Mouse (Mus musculus): ENCODE results near the gene Prkag1. TPM values are rescaled to one million over a fixed set of nuclear protein-coding genes. Genes with fewer than 3 reads are reported as not detected.

The Prkag1 gene
- polyA plus RNA-seq, 1 experiment = 132 TPM

DNA sequence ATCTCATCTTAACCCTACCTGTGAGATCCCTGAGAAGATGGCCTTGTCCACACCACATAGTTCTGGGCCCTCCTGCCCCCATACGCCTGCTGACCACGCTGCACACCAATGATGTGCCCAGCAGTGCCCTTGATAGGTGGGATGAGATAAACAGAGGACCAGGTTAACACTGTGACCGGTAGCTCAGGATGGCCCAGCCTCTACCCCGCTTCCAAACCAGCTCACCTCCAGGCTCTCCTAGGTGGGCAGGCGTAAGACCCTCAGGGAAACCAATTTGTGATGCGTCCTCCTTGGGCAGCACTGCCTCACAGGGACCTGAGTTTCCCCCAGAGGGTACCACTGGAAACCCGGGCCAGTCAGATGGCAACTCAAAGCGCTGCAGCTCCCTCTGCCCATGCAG lies 34.5 kb upstream of the Prkag1 start:
- Histone ChIP-seq H3K36me3 (ENCODE audit: control insufficient read depth, insufficient read depth) (peaks cover 73% of the 10 kb centered on the region), H3K27me3 (ENCODE audit: control insufficient read depth, insufficient read depth, insufficient read length) (no peaks in the 10 kb centered on the region), H3K4me3 (ENCODE audit: insufficient read depth, poor library complexity, severe bottlenecking) (no peak overlapping the region), H3ac (ENCODE audit: control insufficient read depth, insufficient read length, low read depth) (no peak overlapping the region), H3K79me3 (ENCODE audit: low read depth) (peaks cover 57% of the 10 kb centered on the region), H3K79me2 (ENCODE audit: control insufficient read depth, insufficient read depth) (peaks cover 63% of the 10 kb centered on the region)
- TF ChIP-seq USF1 (IDR thresholded peaks at IDR 0.05; ENCODE audit: low read depth) = no peak
- no peak for TF ChIP-seq MAX (IDR thresholded peaks at IDR 0.05)
- no peak for TF ChIP-seq CEBPB (IDR thresholded peaks at IDR 0.05; ENCODE audit: low read depth)

DNA sequence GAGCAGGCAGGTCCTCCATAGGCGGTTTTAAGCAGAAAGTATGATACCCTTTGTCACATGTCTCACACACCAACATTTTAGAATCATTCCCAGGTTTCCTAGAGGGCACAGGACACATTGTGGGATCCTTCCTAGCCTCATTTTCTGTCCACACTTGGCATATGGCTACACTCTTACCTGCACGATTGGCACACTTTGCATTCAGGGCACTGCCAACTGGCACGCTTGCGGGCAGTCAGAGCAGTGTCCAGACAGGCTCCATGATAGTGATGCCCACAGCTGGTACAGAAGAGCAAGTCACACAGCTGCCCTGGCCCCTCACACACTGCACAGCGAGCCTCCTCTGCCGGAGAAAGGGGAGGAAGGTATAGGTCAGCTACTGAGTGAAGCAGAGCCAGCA lies 33.6 kb upstream of the Prkag1 start:
- peaks cover 82% of the 10 kb centered on the region for H3K36me3 ChIP-seq (ENCODE audit: control insufficient read depth, insufficient read depth)
- peaks cover 48% of the 10 kb centered on the region for H3K79me3 ChIP-seq (ENCODE audit: low read depth)
- peaks cover 54% of the 10 kb centered on the region for H3K79me2 ChIP-seq (ENCODE audit: control insufficient read depth, insufficient read depth)
- no peak overlapping the region for H3ac ChIP-seq (ENCODE audit: control insufficient read depth, insufficient read length, low read depth)
- H3K27me3 ChIP-seq (ENCODE audit: control insufficient read depth, insufficient read depth, insufficient read length) = no peaks in the 10 kb centered on the region
- no peak for TF ChIP-seq MYOG (IDR thresholded peaks at IDR 0.05; ENCODE audit: control insufficient read depth, extremely low read depth, insufficient read length)
- TF ChIP-seq CTCF (IDR thresholded peaks at IDR 0.05; ENCODE audit: control insufficient read depth, insufficient read depth, insufficient read length) = no peak
- TF ChIP-seq MYOD1 (IDR thresholded peaks at IDR 0.05; ENCODE audit: control insufficient read depth, insufficient read length, low read depth) = no peak
- no peak for TF ChIP-seq CEBPB (IDR thresholded peaks at IDR 0.05; ENCODE audit: low read depth)
- no peak for TF ChIP-seq USF1 (IDR thresholded peaks at IDR 0.05; ENCODE audit: low read depth)
- no peak for TF ChIP-seq MAX (IDR thresholded peaks at IDR 0.05)
- no peak for TF ChIP-seq FOSL1 (IDR thresholded peaks at IDR 0.05; ENCODE audit: insufficient read depth, low read length, poor library complexity, severe bottlenecking)
- H3K4me3 ChIP-seq (ENCODE audit: insufficient read depth, poor library complexity, severe bottlenecking) = no peak overlapping the region

DNA sequence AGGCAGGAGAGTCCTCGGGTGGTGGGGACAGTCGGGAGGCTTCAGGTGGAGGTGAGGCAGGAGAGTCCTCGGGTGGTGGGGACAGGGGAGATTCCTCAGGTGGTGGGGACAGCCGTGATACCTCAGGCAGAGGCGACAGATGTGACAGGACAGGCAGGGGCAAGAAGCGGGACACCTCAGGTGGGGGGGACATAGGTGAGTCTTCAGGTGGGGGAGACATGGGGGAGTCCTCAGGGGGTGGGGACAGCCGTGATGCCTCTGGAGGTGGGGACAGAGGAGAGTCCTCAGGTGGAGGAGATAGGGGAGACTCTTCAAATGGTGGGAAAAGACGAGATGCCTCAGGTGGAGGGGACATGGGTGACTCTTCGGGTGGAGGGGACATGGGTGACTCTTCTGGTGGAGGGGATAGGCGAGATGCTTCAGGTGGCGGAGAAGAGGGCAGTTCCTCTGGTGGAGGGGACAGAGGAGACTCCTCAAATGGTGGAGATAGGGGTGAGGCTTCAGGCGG lies 32.2 kb upstream of the Prkag1 start:
- TF ChIP-seq MYOD1 (IDR thresholded peaks at IDR 0.05; ENCODE audit: control insufficient read depth, insufficient read length, low read depth) (no peak), MAX (IDR thresholded peaks at IDR 0.05) (no peak), CEBPB (IDR thresholded peaks at IDR 0.05; ENCODE audit: low read depth) (no peak), USF1 (IDR thresholded peaks at IDR 0.05; ENCODE audit: low read depth) (no peak), CTCF (IDR thresholded peaks at IDR 0.05; ENCODE audit: control insufficient read depth, insufficient read depth, insufficient read length) (no peak), MYOG (IDR thresholded peaks at IDR 0.05; ENCODE audit: control insufficient read depth, extremely low read depth, insufficient read length) (no peak), FOSL1 (IDR thresholded peaks at IDR 0.05; ENCODE audit: insufficient read depth, low read length, poor library complexity, severe bottlenecking) (no peak)
- no peaks in the 10 kb centered on the region for H3K27me3 ChIP-seq (ENCODE audit: control insufficient read depth, insufficient read depth, insufficient read length)
- peaks cover 40% of the 10 kb centered on the region for H3K79me2 ChIP-seq (ENCODE audit: control insufficient read depth, insufficient read depth)
- no peak overlapping the region for H3ac ChIP-seq (ENCODE audit: control insufficient read depth, insufficient read length, low read depth)
- H3K4me3 ChIP-seq (ENCODE audit: insufficient read depth, poor library complexity, severe bottlenecking) = no peak overlapping the region
- peaks cover 90% of the 10 kb centered on the region for H3K36me3 ChIP-seq (ENCODE audit: control insufficient read depth, insufficient read depth)
- H3K79me3 ChIP-seq (ENCODE audit: low read depth) = peaks cover 34% of the 10 kb centered on the region

DNA sequence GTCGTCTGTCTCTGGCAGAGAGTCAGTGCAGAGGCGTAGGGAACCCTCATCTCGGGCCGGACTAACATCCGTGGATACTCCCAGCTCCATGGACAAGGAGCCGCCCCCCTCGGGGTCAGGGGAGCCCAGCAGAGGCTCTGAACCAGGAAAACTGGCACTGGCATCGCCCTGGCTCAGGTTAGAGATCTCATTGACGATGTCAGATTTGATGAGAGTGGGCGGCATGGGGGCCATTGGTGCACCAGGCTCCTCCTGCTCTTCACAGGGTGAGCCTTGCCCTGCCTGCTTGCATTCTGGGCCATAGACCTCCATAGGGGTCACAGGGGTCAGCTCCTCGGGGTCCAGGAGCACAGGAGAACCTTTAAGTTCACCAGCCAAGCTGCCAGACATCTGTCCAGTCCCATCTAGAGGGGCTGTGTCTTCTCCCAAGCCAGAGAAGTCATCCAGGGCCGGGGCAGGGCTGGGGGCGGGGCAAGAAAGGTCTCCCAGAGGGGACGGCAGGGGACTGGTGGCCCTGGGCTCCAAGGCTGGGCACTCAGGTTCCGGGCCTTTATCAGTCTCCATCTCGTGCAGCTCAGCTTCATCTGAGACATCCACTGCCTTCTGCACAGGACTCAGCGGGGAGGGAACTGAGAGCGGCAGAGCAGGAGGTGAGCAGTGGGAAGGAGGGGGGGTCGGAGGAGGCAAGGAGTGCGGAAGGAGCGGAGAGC lies 30.5 kb upstream of the Prkag1 start:
- no peak overlapping the region for H3ac ChIP-seq (ENCODE audit: control insufficient read depth, insufficient read length, low read depth)
- H3K36me3 ChIP-seq (ENCODE audit: control insufficient read depth, insufficient read depth) = peaks cover 99% of the 10 kb centered on the region
- H3K79me2 ChIP-seq (ENCODE audit: control insufficient read depth, insufficient read depth) = peaks cover 23% of the 10 kb centered on the region
- no peak overlapping the region for H3K4me3 ChIP-seq (ENCODE audit: insufficient read depth, poor library complexity, severe bottlenecking)
- TF ChIP-seq FOSL1 (IDR thresholded peaks at IDR 0.05; ENCODE audit: insufficient read depth, low read length, poor library complexity, severe bottlenecking) = no peak
- no peak for TF ChIP-seq CEBPB (IDR thresholded peaks at IDR 0.05; ENCODE audit: low read depth)
- no peak for TF ChIP-seq CTCF (IDR thresholded peaks at IDR 0.05; ENCODE audit: control insufficient read depth, insufficient read depth, insufficient read length)
- TF ChIP-seq USF1 (IDR thresholded peaks at IDR 0.05; ENCODE audit: low read depth) = no peak
- no peak for TF ChIP-seq MAX (IDR thresholded peaks at IDR 0.05)
- no peaks in the 10 kb centered on the region for H3K27me3 ChIP-seq (ENCODE audit: control insufficient read depth, insufficient read depth, insufficient read length)
- peaks cover 18% of the 10 kb centered on the region for H3K79me3 ChIP-seq (ENCODE audit: low read depth)

DNA sequence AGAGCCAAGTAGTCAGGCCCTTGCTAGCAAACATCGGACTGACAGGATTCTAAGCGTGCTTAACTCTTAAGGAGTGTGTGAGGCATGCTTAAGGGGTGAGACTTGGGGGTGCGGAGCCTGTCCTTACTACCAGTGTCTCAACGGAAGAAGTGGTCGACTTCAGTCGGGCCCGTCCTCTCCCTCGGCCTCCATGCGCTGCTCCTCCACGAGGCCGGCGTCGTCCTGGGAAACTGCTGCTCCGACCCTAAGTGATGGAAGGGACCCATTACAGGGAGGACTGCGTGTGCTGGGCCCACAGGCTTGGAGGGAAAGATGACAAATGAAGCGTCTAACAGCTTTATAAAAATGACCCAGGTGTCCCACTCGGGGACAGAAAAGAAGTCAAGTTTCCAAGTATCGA lies 29.6 kb upstream of the Prkag1 start:
- no peak overlapping the region for H3K4me3 ChIP-seq (ENCODE audit: insufficient read depth, poor library complexity, severe bottlenecking)
- no peaks in the 10 kb centered on the region for H3K27me3 ChIP-seq (ENCODE audit: control insufficient read depth, insufficient read depth, insufficient read length)
- H3K36me3 ChIP-seq (ENCODE audit: control insufficient read depth, insufficient read depth) = peaks cover 100% of the 10 kb centered on the region
- peaks cover 14% of the 10 kb centered on the region for H3K79me2 ChIP-seq (ENCODE audit: control insufficient read depth, insufficient read depth)
- TF ChIP-seq USF1 (IDR thresholded peaks at IDR 0.05; ENCODE audit: low read depth) = no peak
- TF ChIP-seq MAX (IDR thresholded peaks at IDR 0.05) = no peak
- no peak overlapping the region for H3ac ChIP-seq (ENCODE audit: control insufficient read depth, insufficient read length, low read depth)
- peaks cover 8% of the 10 kb centered on the region for H3K79me3 ChIP-seq (ENCODE audit: low read depth)

GRCm38 (mm10) chr15:98859319-98860043 lies 28.2 kb upstream of the Prkag1 start:
- TF ChIP-seq CTCF (IDR thresholded peaks at IDR 0.05; ENCODE audit: control insufficient read depth, insufficient read depth, insufficient read length) (no peak), MYOG (IDR thresholded peaks at IDR 0.05; ENCODE audit: control insufficient read depth, extremely low read depth, insufficient read length) (no peak), CEBPB (IDR thresholded peaks at IDR 0.05; ENCODE audit: low read depth) (no peak), MAX (IDR thresholded peaks at IDR 0.05) (no peak), FOSL1 (IDR thresholded peaks at IDR 0.05; ENCODE audit: insufficient read depth, low read length, poor library complexity, severe bottlenecking) (no peak), USF1 (IDR thresholded peaks at IDR 0.05; ENCODE audit: low read depth) (no peak), MYOD1 (IDR thresholded peaks at IDR 0.05; ENCODE audit: control insufficient read depth, insufficient read length, low read depth) (no peak)

More at GRCm38 (mm10) chr15:98859319-98860043, 28.2 kb upstream of the Prkag1 start:
- no peaks in the 10 kb centered on the region for H3K79me3 ChIP-seq (ENCODE audit: low read depth)
- H3K36me3 ChIP-seq (ENCODE audit: control insufficient read depth, insufficient read depth) = peaks cover 100% of the 10 kb centered on the region
- no peak overlapping the region for H3ac ChIP-seq (ENCODE audit: control insufficient read depth, insufficient read length, low read depth)
- H3K79me2 ChIP-seq (ENCODE audit: control insufficient read depth, insufficient read depth) = no peaks in the 10 kb centered on the region
- no peaks in the 10 kb centered on the region for H3K27me3 ChIP-seq (ENCODE audit: control insufficient read depth, insufficient read depth, insufficient read length)
- no peak overlapping the region for H3K4me3 ChIP-seq (ENCODE audit: insufficient read depth, poor library complexity, severe bottlenecking)

All from C2C12 (cell line).